ENCODE assay signal across 8 mouse cellular contexts in the genomic region with DNA sequence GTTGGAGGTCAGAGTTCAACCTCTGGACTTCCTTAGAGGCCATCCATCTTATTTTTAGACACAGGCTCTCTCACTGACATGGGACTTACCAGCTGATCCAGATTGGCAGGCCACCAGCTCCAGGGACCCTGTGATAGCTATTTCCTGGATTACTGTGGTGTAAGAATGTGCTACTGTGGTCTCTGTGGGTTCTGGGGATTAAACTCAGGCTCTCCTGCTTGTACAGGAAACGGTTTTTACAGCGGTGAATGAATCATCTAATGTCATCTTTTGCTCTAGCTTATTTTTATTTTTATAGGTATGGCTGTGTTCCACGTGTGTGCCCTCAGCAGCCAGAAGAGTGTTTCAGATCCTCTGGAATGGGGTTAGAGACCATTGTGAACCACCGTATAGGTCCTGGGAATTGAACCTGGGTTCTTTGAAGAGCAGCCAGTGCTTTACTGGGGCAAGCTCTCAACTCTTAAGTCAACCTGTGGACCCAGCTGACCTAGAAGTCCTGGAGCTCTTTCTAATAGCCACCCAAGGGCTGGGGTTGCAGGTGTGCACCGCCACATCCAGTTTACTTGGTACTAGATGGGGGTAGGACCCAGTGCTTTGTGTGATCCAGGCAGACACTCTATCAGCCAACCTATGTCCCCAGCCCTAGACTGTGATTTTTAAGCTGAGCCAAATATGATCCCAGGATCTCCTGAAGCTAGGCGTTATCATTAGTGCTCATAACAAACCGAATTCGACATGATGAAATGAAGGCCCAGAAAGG.
DNase-seq lines count a peak whose midpoint lies in the region; TF ChIP-seq lines count a peak whose summit lies in the region.

No protein-coding gene starts in this region.

- peaks cover 12% of the 10 kb centered on the region for H3K4me1 ChIP-seq in embryonic fibroblast, embryonic 13.5 days (ENCODE audit: control insufficient read depth, insufficient read depth, low read length)

- no peak overlapping the region for H3K4me3 ChIP-seq in left cerebral cortex, adult 2 months
- no peak overlapping the region for H3K4me3 ChIP-seq in embryonic fibroblast, embryonic 13.5 days (ENCODE audit: insufficient read depth, low read length)

- peak overlapping the region; percentile 70 for H3K27ac ChIP-seq in left cerebral cortex, adult 2 months
- peak overlapping the region; percentile 36 for H3K27ac ChIP-seq in embryonic fibroblast, embryonic 13.5 days (ENCODE audit: insufficient read depth, low read length)

- intact Hi-C loops in left cerebral cortex, adult 2 months (cut with DNase I) = no loop called here

- no peak for TF ChIP-seq POLR2A in embryonic fibroblast, embryonic 13.5 days (IDR thresholded peaks at IDR 0.05; ENCODE audit: low read depth, low read length)

- DNase-seq in left cerebral cortex, adult 2 months (ENCODE audit: extremely low spot score in 1 of 2, low spot score in 2 of 2) = no peak
- no peak for DNase-seq in left cerebral cortex, adult 11 months (ENCODE audit: low spot score)
- DNase-seq in kidney, adult 9 months = peak; percentile 45
- DNase-seq in naive thymus-derived CD4-positive, alpha-beta T cell, adult 2 months (ENCODE audit: low read depth) = peak; percentile 25
- no peak for DNase-seq in layer of hippocampus, adult 9-11 months
- no peak for DNase-seq in adrenal gland, postnatal 10 days
- DNase-seq in embryo, embryonic 11 days = no peak

- no peak for TF ChIP-seq CTCF in left cerebral cortex, adult 2 months (IDR thresholded peaks at IDR 0.05)
- TF ChIP-seq CTCF in embryonic fibroblast, embryonic 13.5 days (IDR thresholded peaks at IDR 0.05; ENCODE audit: borderline replicate concordance, insufficient read depth, low read length) = no peak

Comparison
In these comparisons a context has a peak if more than half of its experiments do, and no peak if none do; other contexts are left out.
1. DNase-seq: peak in kidney, adult 9 months (single experiment) and naive thymus-derived CD4-positive, alpha-beta T cell, adult 2 months (single experiment); none in left cerebral cortex, adult 2 months (0 of 2), left cerebral cortex, adult 11 months (single experiment), layer of hippocampus, adult 9-11 months (single experiment), adrenal gland, postnatal 10 days (single experiment) and embryo, embryonic 11 days (single experiment).